Mouse (Mus musculus) duodenum, adult 2 months (tissue): ENCODE measurements around the gene Olfr1370. TPM values are rescaled to one million over a fixed set of nuclear protein-coding genes. Genes with fewer than 3 reads are reported as not detected.

Experiments
- polyA plus RNA-seq: library from polyadenylated mRNA; depleted of rRNA; stranded (reverse); fragments of >200 nt; gene quantifications from 2 replicates; pipeline ENCODE4 v1.2.3, GENCODE M21; 2012; ENCODE audit warnings: low replicate concordance; rRNA removed

Olfr1370 gene
- polyA plus RNA-seq = not detected in 2 replicates

DNA sequence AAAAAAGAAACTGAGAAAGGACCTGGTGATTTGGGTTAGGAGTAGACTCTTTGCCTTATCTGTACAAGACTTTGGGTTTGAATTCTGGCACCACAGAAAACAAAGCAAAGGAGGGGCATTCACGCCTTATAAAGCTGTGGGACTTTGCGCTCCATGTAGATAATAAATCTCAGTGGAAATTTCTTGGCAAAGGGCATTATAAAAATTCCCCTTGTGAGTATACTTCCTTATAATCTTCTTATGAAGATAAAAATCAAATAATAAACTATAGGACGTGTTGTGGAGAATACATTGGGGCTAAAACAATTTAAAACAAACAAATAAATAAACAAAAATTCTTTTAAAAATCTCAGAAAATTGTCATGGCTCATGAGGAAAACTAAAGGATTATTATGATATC lies at the start of gene Olfr1370:
TSS of gene Olfr1370 (minus strand) at position 101 of the 400 bp plus-strand sequence.

DNA sequence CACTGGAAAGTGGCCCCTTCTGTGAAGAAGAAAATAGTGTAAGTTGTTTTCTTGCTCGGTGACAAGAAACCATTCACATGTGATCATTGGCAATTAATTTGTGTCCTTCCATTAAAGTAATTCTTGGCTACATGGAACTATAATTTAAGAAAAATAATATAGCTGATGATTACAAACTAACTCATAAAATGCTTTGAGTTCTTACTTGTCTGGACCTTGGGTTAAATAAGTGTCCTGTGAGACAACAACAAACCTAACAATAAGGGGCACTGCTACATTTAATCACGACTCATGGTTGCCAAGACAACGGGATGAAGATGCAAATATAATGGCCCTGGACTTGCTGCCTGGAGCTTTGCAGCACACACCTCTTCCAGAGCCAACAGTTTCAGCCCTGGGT lies 36.4 kb upstream of the Olfr1370 start, which contains the start of gene Olfr1369-ps1:
TSS of gene Olfr1369-ps1 (plus strand) at position 301 of the 400 bp plus-strand sequence.

Other genes starting within 250 kb of the Olfr1370 start
- not detected in 2 replicates for gene Olfr1369-ps1, start 36.5 kb upstream of the Olfr1370 start, polyA plus RNA-seq
- not detected in 2 replicates for gene Olfr263, start 54.7 kb upstream of the Olfr1370 start, polyA plus RNA-seq
- gene Olfr1368, start 70.9 kb upstream of the Olfr1370 start, polyA plus RNA-seq = not detected in 2 replicates
- 66.9 and 77.8 TPM in 2 replicates for gene Trim27, start 104.5 kb upstream of the Olfr1370 start, polyA plus RNA-seq
- not detected in 2 replicates for gene Gpx5, start 217.8 kb upstream of the Olfr1370 start, polyA plus RNA-seq
- not detected in 2 replicates for gene Gpx6, start 237.2 kb upstream of the Olfr1370 start, polyA plus RNA-seq